Comparison of ENCODE assay signal across 11 mouse cellular contexts in the genomic region with DNA sequence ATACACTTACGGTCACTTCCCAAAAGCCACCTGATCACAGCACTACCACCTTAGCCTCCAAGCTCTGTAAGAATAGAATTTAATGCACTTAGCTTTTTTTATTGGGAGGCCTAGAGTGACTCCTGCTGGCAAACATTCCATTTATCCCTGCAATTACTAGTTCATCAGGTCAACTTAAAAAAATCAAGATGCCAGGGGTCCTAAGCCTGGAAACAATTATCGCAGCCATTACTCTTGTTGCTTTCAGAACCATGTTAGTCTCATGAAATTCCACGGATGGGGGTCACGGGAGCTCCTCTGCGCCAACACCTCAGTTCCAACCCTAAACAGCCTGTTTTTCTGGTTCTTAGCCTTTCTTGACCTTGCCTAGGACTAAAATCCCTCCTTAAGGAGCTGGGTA. TPM values are rescaled to one million over a fixed set of nuclear protein-coding genes. Genes with fewer than 3 reads are reported as not detected.
DNase-seq lines count a peak whose midpoint lies in the region; ATAC-seq and TF ChIP-seq lines count a peak whose summit lies in the region.
"Had no signal": no experiment of that assay in that cellular context is flagged by ENCODE, and none has a peak within 500 bp of the region (broad histone marks: within the 10 kb centered on the region; RNA-seq: fewer than 3 reads in every experiment).

No protein-coding gene starts in this region.

- TF ChIP-seq CTCF in heart, postnatal 0 days (IDR thresholded peaks at IDR 0.05; ENCODE audit: low read depth), result no peak

- no peak overlapping the region for H3K9ac ChIP-seq in heart, postnatal 0 days (replicated peaks; ENCODE audit: low read depth, low read length)
- H3K9ac ChIP-seq in embryonic facial prominence, embryonic 11.5 days (replicated peaks; ENCODE audit: low read length), result no peak overlapping the region
- H3K9ac ChIP-seq: forebrain, embryonic 12.5 days had no signal

- H3K4me1 ChIP-seq in heart, postnatal 0 days (ENCODE audit: control insufficient read depth, insufficient read depth), result peaks cover 13% of the 10 kb centered on the region
- H3K4me1 ChIP-seq in embryonic facial prominence, embryonic 11.5 days (ENCODE audit: control insufficient read depth, insufficient read depth, low read length), result peaks cover 9% of the 10 kb centered on the region

- no peaks in the 10 kb centered on the region for H3K9me3 ChIP-seq in heart, postnatal 0 days (replicated peaks; ENCODE audit: control insufficient read depth, low read length)
- H3K9me3 ChIP-seq in embryonic facial prominence, embryonic 11.5 days (replicated peaks; ENCODE audit: control insufficient read depth, low read length), result no peaks in the 10 kb centered on the region
- H3K9me3 ChIP-seq: forebrain, embryonic 12.5 days; G1E had no signal

- no peak overlapping the region for H3K27ac ChIP-seq in heart, postnatal 0 days (ENCODE audit: low read depth)
- H3K27ac ChIP-seq in embryonic facial prominence, embryonic 11.5 days (replicated peaks; ENCODE audit: low read depth, low read length), result no peak overlapping the region
- H3K27ac ChIP-seq: forebrain, embryonic 12.5 days had no signal

- H3K36me3 ChIP-seq in heart, postnatal 0 days (replicated peaks; ENCODE audit: control insufficient read depth, insufficient read depth, low read length), result no peaks in the 10 kb centered on the region
- H3K36me3 ChIP-seq in embryonic facial prominence, embryonic 11.5 days (replicated peaks; ENCODE audit: control insufficient read depth, insufficient read depth, low read depth, low read length), result no peaks in the 10 kb centered on the region
- H3K36me3 ChIP-seq: forebrain, embryonic 12.5 days had no signal

- no peak for TF ChIP-seq EP300 in heart, postnatal 0 days (IDR thresholded peaks at IDR 0.05; ENCODE audit: low read depth)

- ATAC-seq in heart, postnatal 0 days (ENCODE audit: insufficient read depth, low read depth), result no peak
- no peak for ATAC-seq in embryonic facial prominence, embryonic 11.5 days (replicated peaks; ENCODE audit: insufficient number of reproducible peaks, low FRiP score, low TSS enrichment, low read depth)

- DNase-seq in heart, postnatal 0 days (ENCODE audit: low spot score), result peak; percentile 18
- DNase-seq in heart, adult 8-10 months (ENCODE audit: low spot score), result no peak
- DNase-seq in urinary bladder, postnatal 14 days (ENCODE audit: low spot score), result peak; percentile 2
- no peak for DNase-seq in urinary bladder, adult 18-20 months (ENCODE audit: low spot score in 2 of 2)
- DNase-seq in embryonic facial prominence, embryonic 11.5 days (ENCODE audit: low spot score), result peak; percentile 83
- no peak for DNase-seq in spleen, adult 12 weeks (ENCODE audit: low spot score)
- DNase-seq in adrenal gland, postnatal 10 days, result no peak
- DNase-seq: kidney, adult 11 months; right cerebral cortex, postnatal 4 days had no signal

- no peak overlapping the region for H3K4me3 ChIP-seq in heart, postnatal 0 days (ENCODE audit: low read depth, low read length)
- no peak overlapping the region for H3K4me3 ChIP-seq in embryonic facial prominence, embryonic 11.5 days (ENCODE audit: low read depth, low read length)
- H3K4me3 ChIP-seq: forebrain, embryonic 12.5 days had no signal

- H3K27me3 ChIP-seq in heart, postnatal 0 days (ENCODE audit: control insufficient read depth, insufficient read depth, low read length), result no peaks in the 10 kb centered on the region
- H3K27me3 ChIP-seq in embryonic facial prominence, embryonic 11.5 days (ENCODE audit: control insufficient read depth, insufficient read depth, low read length), result no peaks in the 10 kb centered on the region
- H3K27me3 ChIP-seq: forebrain, embryonic 12.5 days had no signal

- WGBS in heart, postnatal 0 days, result 84% methylated on average over 5 of the region's 5 CpGs
- WGBS in embryonic facial prominence, embryonic 11.5 days, result 24% methylated on average over 5 of the region's 5 CpGs

- no peak overlapping the region for H3K4me2 ChIP-seq in heart, postnatal 0 days (ENCODE audit: low read depth, low read length)
- no peak overlapping the region for H3K4me2 ChIP-seq in embryonic facial prominence, embryonic 11.5 days (ENCODE audit: low read depth, low read length)

RNA-seq across cellular contexts. Expression of a gene that starts 1.4 kb away (rescaled TPM):
- 18.6 and 28.6 TPM in 2 replicates for total RNA-seq in heart, postnatal 0 days (2014; rRNA removed; ENCODE audit: low replicate concordance)
- polyA plus RNA-seq in heart, postnatal 0 days (2015; fragmentation: Nextera tagmentation; extraction: Ambion mirVana), result 11.4 and 13.1 TPM in 2 replicates
- 10 to 100 TPM; 24.0 to 31.3 (median 26.9) TPM for total RNA-seq in heart, adult 8-10 months (2022)
- polyA plus RNA-seq in embryonic facial prominence, embryonic 11.5 days (2014; fragmentation: Nextera tagmentation; extraction: Ambion mirVana), result 11.8 and 16.0 TPM in 2 replicates
- total RNA-seq in adrenal gland, postnatal 10 days (2021), result 10 to 100 TPM; 58.4 to 75.1 TPM

RNA-seq across cellular contexts. Expression of a gene that starts 37.4 kb away (rescaled TPM):
- total RNA-seq in heart, postnatal 0 days (2014; rRNA removed; ENCODE audit: low replicate concordance), result 21.1 and 22.7 TPM in 2 replicates
- polyA plus RNA-seq in heart, postnatal 0 days (2015; fragmentation: Nextera tagmentation; extraction: Ambion mirVana), result 29.2 and 32.5 TPM in 2 replicates
- total RNA-seq in heart, adult 8-10 months (2022), result 10 to 100 TPM in 2 of 4 experiments, 1 to 10 TPM in 2; 6.2 to 10.0 (median 8.4) TPM
- polyA plus RNA-seq in embryonic facial prominence, embryonic 11.5 days (2014; fragmentation: Nextera tagmentation; extraction: Ambion mirVana), result 84.1 and 90.8 TPM in 2 replicates
- total RNA-seq in adrenal gland, postnatal 10 days (2021), result 10 to 100 TPM; 20.9 to 27.4 TPM

RNA-seq across cellular contexts. Expression of a gene that starts 43.9 kb away (rescaled TPM):
- 25.7 and 28.9 TPM in 2 replicates for total RNA-seq in heart, postnatal 0 days (2014; rRNA removed; ENCODE audit: low replicate concordance)
- 23.3 and 24.1 TPM in 2 replicates for polyA plus RNA-seq in heart, postnatal 0 days (2015; fragmentation: Nextera tagmentation; extraction: Ambion mirVana)
- total RNA-seq in heart, adult 8-10 months (2022), result 10 to 100 TPM; 16.8 to 21.9 (median 20.5) TPM
- polyA plus RNA-seq in embryonic facial prominence, embryonic 11.5 days (2014; fragmentation: Nextera tagmentation; extraction: Ambion mirVana), result 39.3 and 41.3 TPM in 2 replicates
- total RNA-seq in adrenal gland, postnatal 10 days (2021), result 10 to 100 TPM; 31.3 to 33.3 TPM

Comparison
In these comparisons a context has a peak if more than half of its experiments do, and no peak if none do; other contexts are left out.
1. DNase-seq: peak in heart, postnatal 0 days (single experiment), urinary bladder, postnatal 14 days (single experiment) and embryonic facial prominence, embryonic 11.5 days (single experiment); none in heart, adult 8-10 months (single experiment), urinary bladder, adult 18-20 months (0 of 2), spleen, adult 12 weeks (single experiment) and adrenal gland, postnatal 10 days (single experiment).